Mouse (Mus musculus): Measurements from ENCODE around the gene Ptgfrn. TPM values are rescaled to one million over a fixed set of nuclear protein-coding genes. Genes with fewer than 3 reads are reported as not detected.

Gene Ptgfrn
- polyA plus RNA-seq, 1 experiment = 81.5 TPM

DNA sequence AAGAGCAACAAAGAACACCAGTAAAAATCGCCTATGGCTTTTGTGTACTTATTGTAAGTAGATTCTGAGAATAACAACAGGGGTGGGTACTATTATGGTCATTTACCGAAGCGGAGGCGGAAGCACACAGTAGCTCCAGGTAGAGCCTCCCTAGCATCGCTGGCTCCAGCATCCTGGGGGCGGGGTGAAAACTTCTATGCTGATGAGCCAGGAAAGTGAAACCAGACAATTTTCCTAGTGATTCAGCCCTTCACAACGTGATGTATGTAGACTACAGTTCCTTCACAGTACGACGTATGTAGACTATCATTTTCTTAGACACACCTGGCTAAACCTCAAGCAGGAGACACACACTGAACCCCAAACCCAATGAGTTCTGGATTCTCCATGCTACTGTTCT lies 36.7 kb downstream of the Ptgfrn start:
- DNase-seq = no peak
- 73% methylated on average over 9 of the region's 9 CpGs for WGBS
- H3K4me1 ChIP-seq (ENCODE audit: control insufficient read depth, insufficient read depth, low read length) = peaks cover 33% of the 10 kb centered on the region
- no peak overlapping the region for H3K4me3 ChIP-seq (replicated peaks; ENCODE audit: extremely low read depth, low read depth, low read length)
- no peak for TF ChIP-seq CTCF (IDR thresholded peaks at IDR 0.05; ENCODE audit: insufficient read depth, low read length)
- no peak for TF ChIP-seq POLR2A (IDR thresholded peaks at IDR 0.05; ENCODE audit: borderline replicate concordance, extremely low read depth, low read depth, low read length)

DNA sequence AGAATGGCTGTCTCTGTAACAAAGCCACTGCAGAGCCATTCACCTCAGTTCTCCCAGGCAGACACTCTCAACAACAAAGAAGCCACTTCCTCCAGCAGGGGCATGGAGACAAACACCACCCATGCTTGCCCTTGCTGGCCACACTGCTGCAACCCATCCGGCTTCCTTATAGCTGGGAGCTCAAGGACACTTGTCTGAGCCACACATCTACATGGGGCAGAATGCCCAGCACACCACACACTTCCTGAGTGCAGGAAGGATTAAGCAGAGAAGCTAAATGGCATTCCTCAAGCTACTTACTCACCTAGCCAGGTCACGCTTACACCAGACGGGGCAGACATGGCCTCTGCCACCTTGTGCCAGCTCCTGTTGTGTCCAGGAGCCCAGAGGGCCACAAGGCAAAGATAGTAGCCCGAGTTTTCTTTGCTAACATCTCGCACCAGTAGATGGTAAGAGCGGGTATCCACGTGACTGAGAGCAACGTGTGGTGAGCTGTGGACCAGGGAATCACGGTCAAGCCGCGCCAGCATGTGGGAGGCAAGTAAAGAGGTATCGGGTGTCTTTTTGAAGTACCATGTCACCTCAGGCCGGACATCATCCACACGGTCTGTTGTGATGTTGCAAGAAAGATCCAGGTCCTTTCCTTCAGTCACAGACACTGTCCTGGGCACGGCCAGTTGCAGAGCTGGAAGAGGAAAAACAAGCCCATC lies 37.4 kb downstream of the Ptgfrn start:
- Histone ChIP-seq H3K4me3 (replicated peaks; ENCODE audit: extremely low read depth, low read depth, low read length) (no peak overlapping the region), H3K4me1 (ENCODE audit: control insufficient read depth, insufficient read depth, low read length) (peaks cover 32% of the 10 kb centered on the region)
- 71% methylated on average over 15 of the region's 15 CpGs for WGBS
- no peak for TF ChIP-seq POLR2A (IDR thresholded peaks at IDR 0.05; ENCODE audit: borderline replicate concordance, extremely low read depth, low read depth, low read length)
- no peak for TF ChIP-seq CTCF (IDR thresholded peaks at IDR 0.05; ENCODE audit: insufficient read depth, low read length)
- peak; percentile 49 for DNase-seq

DNA sequence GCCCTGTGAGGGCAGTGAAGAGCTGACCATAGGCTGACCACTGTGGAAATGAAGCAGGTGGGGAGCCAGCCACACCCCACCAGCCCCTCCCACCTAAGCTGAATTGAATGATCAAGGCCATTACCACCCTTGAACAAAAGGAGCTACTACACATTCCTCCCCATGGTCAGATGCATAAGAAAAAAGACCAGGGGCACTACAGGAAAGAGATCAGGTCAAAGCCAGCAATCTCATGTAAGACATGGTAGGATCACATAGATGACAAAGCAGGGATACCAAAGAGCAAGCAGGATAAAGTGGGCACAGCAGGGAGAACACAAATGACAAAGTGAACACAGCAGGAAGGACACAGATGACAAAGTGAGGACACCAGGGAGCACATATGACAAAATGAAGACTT lies 38.5 kb downstream of the Ptgfrn start:
- TF ChIP-seq POLR2A (IDR thresholded peaks at IDR 0.05; ENCODE audit: borderline replicate concordance, extremely low read depth, low read depth, low read length) = no peak
- TF ChIP-seq CTCF (IDR thresholded peaks at IDR 0.05; ENCODE audit: insufficient read depth, low read length) = no peak
- H3K4me3 ChIP-seq (replicated peaks; ENCODE audit: extremely low read depth, low read depth, low read length) = no peak overlapping the region
- DNase-seq = no peak
- H3K4me1 ChIP-seq (ENCODE audit: control insufficient read depth, insufficient read depth, low read length) = peaks cover 36% of the 10 kb centered on the region

DNA sequence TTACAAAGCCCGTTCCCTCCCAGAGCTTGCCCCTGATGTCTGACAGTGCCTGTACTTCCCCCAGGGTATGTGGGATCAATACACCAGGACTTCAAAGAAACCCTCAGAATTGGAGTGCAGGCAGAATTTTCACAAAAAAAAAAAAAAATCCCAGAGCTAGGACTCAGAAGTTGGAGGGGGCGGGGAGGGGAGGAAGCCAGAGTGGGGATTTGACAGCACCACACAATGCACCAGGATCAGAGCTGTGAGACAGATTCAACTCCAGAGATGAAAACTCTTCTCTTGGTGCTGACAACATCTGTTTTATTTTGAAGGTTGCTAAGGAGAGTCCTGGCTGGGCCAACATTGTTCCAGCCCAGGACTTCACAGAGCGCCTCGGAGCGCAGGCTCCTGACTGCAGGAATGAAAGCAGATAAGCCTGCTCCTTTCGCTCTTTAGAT lies 39.3 kb downstream of the Ptgfrn start:
- no peak for TF ChIP-seq POLR2A (IDR thresholded peaks at IDR 0.05; ENCODE audit: borderline replicate concordance, extremely low read depth, low read depth, low read length)
- TF ChIP-seq CTCF (IDR thresholded peaks at IDR 0.05; ENCODE audit: insufficient read depth, low read length) = no peak
- DNase-seq = no peak
- 34% methylated on average over 6 of the region's 6 CpGs for WGBS
- H3K4me1 ChIP-seq (ENCODE audit: control insufficient read depth, insufficient read depth, low read length) = peaks cover 37% of the 10 kb centered on the region
- H3K4me3 ChIP-seq (replicated peaks; ENCODE audit: extremely low read depth, low read depth, low read length) = no peak overlapping the region

DNA sequence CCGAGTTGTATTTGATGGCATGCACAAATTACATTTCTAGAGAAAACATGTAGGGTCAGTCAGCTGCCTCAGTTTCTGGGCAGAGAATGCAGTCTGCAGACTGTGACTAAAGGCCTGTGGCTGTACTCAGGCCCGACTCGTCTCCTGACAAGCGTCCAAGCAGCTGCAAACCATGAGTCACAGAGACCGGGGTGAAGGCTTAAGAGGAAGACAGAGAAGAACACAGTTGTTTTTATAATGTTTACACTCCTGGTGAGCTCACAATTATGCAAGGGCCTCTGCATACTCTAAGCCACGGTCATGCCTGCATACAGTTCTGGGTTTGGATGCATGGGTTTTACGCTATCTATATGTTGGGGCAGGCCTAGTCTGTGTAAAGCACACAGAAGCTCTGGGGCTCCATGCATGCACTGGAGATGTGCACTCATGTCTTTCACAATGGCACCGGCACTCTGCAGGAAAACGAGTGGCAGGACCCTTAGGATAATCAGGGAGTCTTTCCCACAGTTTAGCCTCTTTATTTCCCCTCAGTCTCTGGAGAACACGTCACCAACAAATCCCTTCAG lies 39.8 kb downstream of the Ptgfrn start:
- Histone ChIP-seq H3K4me1 (ENCODE audit: control insufficient read depth, insufficient read depth, low read length) (peaks cover 34% of the 10 kb centered on the region), H3K4me3 (replicated peaks; ENCODE audit: extremely low read depth, low read depth, low read length) (no peak overlapping the region)
- TF ChIP-seq CTCF (IDR thresholded peaks at IDR 0.05; ENCODE audit: insufficient read depth, low read length) = no peak
- no peak for TF ChIP-seq POLR2A (IDR thresholded peaks at IDR 0.05; ENCODE audit: borderline replicate concordance, extremely low read depth, low read depth, low read length)
- WGBS = 39% methylated on average over 10 of the region's 10 CpGs
- no peak for DNase-seq

DNA sequence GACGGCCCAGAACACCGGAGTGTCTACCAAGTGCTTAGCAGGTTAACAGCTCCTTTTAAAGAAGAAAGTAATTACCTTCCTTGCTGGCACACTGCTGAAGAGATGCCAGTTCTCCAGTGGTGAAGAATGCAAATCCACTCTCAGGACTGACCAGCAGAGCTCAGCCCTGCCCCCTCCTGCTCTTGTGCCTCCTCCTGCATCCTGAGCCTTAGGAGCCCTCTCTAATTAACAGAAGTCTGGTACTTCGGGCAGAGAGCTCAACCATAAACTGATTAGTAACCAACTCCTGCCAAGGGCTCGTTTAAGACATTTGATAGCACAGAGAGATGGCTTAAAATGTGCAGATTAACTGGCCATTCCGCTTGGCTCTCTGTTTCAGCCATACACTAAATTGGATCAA lies 41.4 kb downstream of the Ptgfrn start:
- no peak for DNase-seq
- H3K4me1 ChIP-seq (ENCODE audit: control insufficient read depth, insufficient read depth, low read length) = peaks cover 34% of the 10 kb centered on the region
- TF ChIP-seq CTCF (IDR thresholded peaks at IDR 0.05; ENCODE audit: insufficient read depth, low read length) = no peak
- no peak for TF ChIP-seq POLR2A (IDR thresholded peaks at IDR 0.05; ENCODE audit: borderline replicate concordance, extremely low read depth, low read depth, low read length)
- no peak overlapping the region for H3K4me3 ChIP-seq (replicated peaks; ENCODE audit: extremely low read depth, low read depth, low read length)
- WGBS = 68% methylated on average over 5 of the region's 5 CpGs

DNA sequence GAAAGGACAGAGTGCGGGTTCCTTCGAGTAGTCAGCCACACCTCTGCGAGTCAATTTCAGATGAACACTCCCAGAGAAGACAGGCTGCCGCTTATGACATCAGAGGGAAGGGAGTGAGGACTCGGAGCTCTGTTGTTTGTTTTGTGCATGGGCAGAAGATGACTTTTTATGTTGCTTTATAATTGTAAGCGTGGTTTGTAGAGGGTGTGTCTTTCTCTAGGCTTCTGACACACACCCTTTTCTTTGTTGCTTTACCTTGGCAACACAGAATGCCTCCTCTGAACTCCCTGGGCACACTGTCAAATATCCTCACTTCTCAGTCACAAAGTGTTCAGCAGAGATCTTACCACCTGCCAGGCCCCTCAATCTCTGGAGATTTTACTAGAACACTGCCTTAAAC lies 43.9 kb downstream of the Ptgfrn start:
- TF ChIP-seq CTCF (IDR thresholded peaks at IDR 0.05; ENCODE audit: insufficient read depth, low read length) = no peak
- no peak for TF ChIP-seq POLR2A (IDR thresholded peaks at IDR 0.05; ENCODE audit: borderline replicate concordance, extremely low read depth, low read depth, low read length)
- no peak for DNase-seq
- Histone ChIP-seq H3K4me1 (ENCODE audit: control insufficient read depth, insufficient read depth, low read length) (peaks cover 16% of the 10 kb centered on the region), H3K4me3 (replicated peaks; ENCODE audit: extremely low read depth, low read depth, low read length) (no peak overlapping the region)
- 37% methylated on average over 6 of the region's 6 CpGs for WGBS

DNA sequence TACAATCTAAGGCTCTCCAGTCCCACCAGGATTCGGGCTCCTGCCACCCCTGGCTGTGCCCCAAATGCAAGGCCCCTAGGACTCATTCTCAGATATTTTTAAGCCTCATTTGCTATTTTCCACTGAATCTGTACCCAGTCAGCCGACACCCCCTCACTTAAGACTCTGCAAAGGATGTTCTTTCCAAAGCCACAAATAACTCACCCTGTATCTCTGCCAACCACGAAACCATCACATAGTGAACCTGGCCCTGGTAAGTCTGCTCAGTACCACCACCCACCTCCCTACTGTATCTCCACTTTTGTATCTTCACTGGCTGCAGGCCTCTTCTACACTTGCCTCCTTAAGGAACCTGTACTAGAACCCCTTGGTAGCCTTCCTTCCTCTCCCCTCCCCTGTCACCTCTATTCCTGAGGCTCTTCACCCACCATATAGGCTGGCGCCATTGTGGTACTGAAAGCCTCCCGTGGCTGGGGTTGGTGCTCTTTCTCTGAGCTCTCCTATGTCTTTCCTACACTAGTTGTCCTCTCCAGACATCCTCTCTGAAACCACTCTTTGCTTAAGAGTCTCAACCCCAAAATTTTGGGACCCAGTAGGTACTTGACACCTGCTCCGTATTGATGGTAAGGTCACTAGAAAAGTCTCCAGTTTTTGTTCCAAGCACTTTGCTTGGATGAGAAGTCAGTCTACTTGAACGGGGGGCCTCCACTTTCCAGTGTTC lies 48.1 kb downstream of the Ptgfrn start:
- DNase-seq = no peak
- TF ChIP-seq POLR2A (IDR thresholded peaks at IDR 0.05; ENCODE audit: borderline replicate concordance, extremely low read depth, low read depth, low read length) (no peak), CTCF (IDR thresholded peaks at IDR 0.05; ENCODE audit: insufficient read depth, low read length) (no peak)
- H3K4me1 ChIP-seq (ENCODE audit: control insufficient read depth, insufficient read depth, low read length) = peaks cover 20% of the 10 kb centered on the region
- WGBS = 88% methylated on average over 7 of the region's 7 CpGs
- H3K4me3 ChIP-seq (replicated peaks; ENCODE audit: extremely low read depth, low read depth, low read length) = no peak overlapping the region

DNA sequence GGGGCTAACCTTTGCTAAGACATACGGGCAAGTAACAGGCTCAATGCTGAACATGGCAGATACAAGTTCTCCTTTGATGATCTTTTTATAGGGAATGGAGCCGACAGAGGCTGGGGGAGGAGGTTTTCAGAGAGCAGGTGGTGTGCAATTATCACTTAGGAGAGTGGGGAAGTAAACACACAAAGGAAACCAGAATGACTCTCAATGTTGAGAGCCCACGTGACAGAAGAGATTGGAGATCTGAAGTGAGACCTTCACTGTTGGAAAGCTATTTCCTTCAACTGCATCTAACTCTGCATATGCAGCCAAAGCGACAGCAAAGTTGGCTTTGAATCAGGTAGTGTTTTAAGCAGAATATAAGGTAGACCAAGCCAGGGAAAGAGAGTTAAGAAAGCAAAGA lies 50.9 kb downstream of the Ptgfrn start:
- TF ChIP-seq POLR2A (IDR thresholded peaks at IDR 0.05; ENCODE audit: borderline replicate concordance, extremely low read depth, low read depth, low read length) (no peak), CTCF (IDR thresholded peaks at IDR 0.05; ENCODE audit: insufficient read depth, low read length) (no peak)
- 42% methylated on average over 4 of the region's 4 CpGs for WGBS
- Histone ChIP-seq H3K4me3 (replicated peaks; ENCODE audit: extremely low read depth, low read depth, low read length) (no peak overlapping the region), H3K4me1 (ENCODE audit: control insufficient read depth, insufficient read depth, low read length) (peaks cover 18% of the 10 kb centered on the region)
- no peak for DNase-seq

Measured in lung, adult 2 months (tissue).